Comparison of ENCODE assay signal across 21 mouse cellular contexts in genomic region chr4:10929726-10930125, GRCm38 (mm10). TPM values are rescaled to one million over a fixed set of nuclear protein-coding genes. Genes with fewer than 3 reads are reported as not detected.
A peak's percentile ranks its signal among the peaks of the same experiment; 100 is the strongest.
DNase-seq lines count a peak whose midpoint lies in the region.
"Had no signal": no experiment of that assay in that cellular context is flagged by ENCODE, and none has a peak within 500 bp of the region (broad histone marks: within the 10 kb centered on the region; RNA-seq: fewer than 3 reads in every experiment).

No protein-coding gene starts in this region.

- H3K4me3 ChIP-seq in embryonic facial prominence, embryonic 10.5 days, result no peak overlapping the region
- H3K4me3 ChIP-seq: embryonic facial prominence, embryonic 15.5 days; heart, embryonic 10.5 days; limb, embryonic 15.5 days; myocyte had no signal

- DNase-seq in kidney, adult 11 months, result peak; percentile 80
- DNase-seq in kidney, adult 18-20 months, result no peak
- DNase-seq in embryonic facial prominence, embryonic 10.5 days (ENCODE audit: low spot score), result peak; percentile 4
- DNase-seq in kidney, adult 8-10 months, result peak; percentile 66 to 85
- DNase-seq in kidney, postnatal 10 days, result peak; percentile 49
- no peak for DNase-seq in frontal cortex, postnatal 25 days (ENCODE audit: low spot score in 2 of 2)
- DNase-seq in adrenal gland, postnatal 25 days, result no peak
- no peak for DNase-seq in layer of hippocampus, adult 9-11 months
- DNase-seq: adrenal gland, postnatal 10 days; cerebellum, adult 8-10 months; cerebellum, postnatal 36 days; gastrocnemius, postnatal 10 days; heart, postnatal 4 days; lung, embryonic 14.5 days; lung, postnatal 4 days; thymus, postnatal 14 days had no signal

- no peak overlapping the region for H3K27ac ChIP-seq in embryonic facial prominence, embryonic 10.5 days (replicated peaks)
- H3K27ac ChIP-seq: embryonic facial prominence, embryonic 15.5 days; heart, embryonic 10.5 days; hindbrain, embryonic 14.5 days; limb, embryonic 15.5 days had no signal

- no peaks in the 10 kb centered on the region for H3K27me3 ChIP-seq in embryonic facial prominence, embryonic 10.5 days (replicated peaks; ENCODE audit: low read depth, poor library complexity, severe bottlenecking)
- H3K27me3 ChIP-seq: embryonic facial prominence, embryonic 15.5 days; limb, embryonic 15.5 days had no signal

- 84% methylated on average over 3 of the region's 3 CpGs for WGBS in embryonic facial prominence, embryonic 10.5 days

- H3K9me3 ChIP-seq in embryonic facial prominence, embryonic 10.5 days, result no peaks in the 10 kb centered on the region
- H3K9me3 ChIP-seq: embryonic facial prominence, embryonic 15.5 days; heart, embryonic 10.5 days; limb, embryonic 15.5 days had no signal

- no peaks in the 10 kb centered on the region for H3K4me1 ChIP-seq in embryonic facial prominence, embryonic 10.5 days
- H3K4me1 ChIP-seq: embryonic facial prominence, embryonic 15.5 days; limb, embryonic 15.5 days had no signal

- H3K36me3 ChIP-seq in embryonic facial prominence, embryonic 10.5 days (replicated peaks), result no peaks in the 10 kb centered on the region
- H3K36me3 ChIP-seq: embryonic facial prominence, embryonic 15.5 days; heart, embryonic 10.5 days; limb, embryonic 15.5 days had no signal

RNA-seq across cellular contexts. Expression of gene 2610301B20Rik, which starts 55.4 kb away (rescaled TPM):
- polyA plus RNA-seq in embryonic facial prominence, embryonic 10.5 days (2016; fragmentation: Nextera tagmentation; extraction: Ambion mirVana), result 30.8 and 32.4 TPM in 2 replicates
- 18.5 and 22.0 TPM in 2 replicates for total RNA-seq in adrenal gland, postnatal 25 days (2021)

Comparison
In these comparisons a context has a peak if more than half of its experiments do, and no peak if none do; other contexts are left out.
1. DNase-seq: peak in kidney, adult 11 months (single experiment), embryonic facial prominence, embryonic 10.5 days (single experiment), kidney, adult 8-10 months (2 of 2) and kidney, postnatal 10 days (single experiment); none in kidney, adult 18-20 months (single experiment), frontal cortex, postnatal 25 days (0 of 2), adrenal gland, postnatal 25 days (single experiment) and layer of hippocampus, adult 9-11 months (single experiment).